Mouse (Mus musculus) heart, adult 2 months (tissue): ENCODE measurements at regions not wholly inside any gene's neighbourhood (a gene's known extent, or its start where the extent isn't known, plus 50 kb on each side); places are given as distances from the start of the nearest gene placed in this dataset.

Experiments used
- CTCF ChIP-seq: fragments of 200-600 bp; IDR thresholded peaks from 2 replicates; pipeline ENCODE4 v1.8.1; 2022; ENCODE audit warnings: antibody characterized with exemption, mild to moderate bottlenecking, moderate library complexity
- POLR2A ChIP-seq: fragments of 200-500 bp; IDR thresholded peaks from 2 replicates; pipeline ENCODE4 v1.6.1; 2011; ENCODE audit warnings: mild to moderate bottlenecking, low read depth, low read length, control low read depth; ENCODE audit not compliant: insufficient read depth

- TF ChIP-seq CTCF, result no peak
- no peak for TF ChIP-seq POLR2A
Measured at GRCm38 (mm10) chr3:121892675-121893074, 59.7 kb upstream of the Arhgap29 start.
